Mouse (Mus musculus): ENCODE data around the gene Gm21679. TPM values are rescaled to one million over a fixed set of nuclear protein-coding genes. Genes with fewer than 3 reads are reported as not detected.
"Not testable (repeated sequence)": the region's sequence is repeated elsewhere in the genome, so short reads cannot be mapped to it uniquely, and the experiment has no call there.

The Gm21679 gene
- polyA plus RNA-seq (2014; fragmentation: Nextera tagmentation; extraction: Ambion mirVana), result not detected in 2 replicates

- H3K4me1 ChIP-seq (ENCODE audit: control insufficient read depth, insufficient read depth, low read length); H3K4me2 ChIP-seq (replicated peaks; ENCODE audit: low read depth, low read length); H3K36me3 ChIP-seq (ENCODE audit: control insufficient read depth, insufficient read depth, low read length); H3K9me3 ChIP-seq (ENCODE audit: control insufficient read depth, low read length); ATAC-seq (ENCODE audit: low FRiP score, low TSS enrichment); H3K27me3 ChIP-seq (ENCODE audit: control insufficient read depth, insufficient read depth, low read length); H3K9ac ChIP-seq (ENCODE audit: low read depth, low read length); H3K4me3 ChIP-seq (ENCODE audit: low read length); H3K27ac ChIP-seq (ENCODE audit: low read depth, low read length): not testable (repeated sequence)
- WGBS, result no CpG with 5 or more reads among the region's 3 CpGs
Measured at GRCm38 (mm10) chrY:29683270-29683669, at the start of gene Gm21679. TSS of gene Gm21679 (minus strand) at chrY:29683370.
